Mouse (Mus musculus): Measurements from ENCODE around the gene Eif4ebp2. TPM values are rescaled to one million over a fixed set of nuclear protein-coding genes. Genes with fewer than 3 reads are reported as not detected.

Eif4ebp2 gene
- polyA plus RNA-seq, 1 experiment = 44.4 TPM

GRCm38 (mm10) chr10:61379340-61380040 is 73.0 kb downstream of the Eif4ebp2 start:
- no peaks in the 10 kb centered on the region for H3K36me3 ChIP-seq (ENCODE audit: control insufficient read depth, insufficient read depth)
- H3K79me2 ChIP-seq (ENCODE audit: control insufficient read depth, insufficient read depth) = peaks cover 5% of the 10 kb centered on the region
- H3ac ChIP-seq (ENCODE audit: control insufficient read depth, insufficient read length) = no peak overlapping the region
- no peaks in the 10 kb centered on the region for H3K27me3 ChIP-seq (ENCODE audit: control insufficient read depth, insufficient read depth, insufficient read length)
- TF ChIP-seq POLR2AphosphoS2 (IDR thresholded peaks at IDR 0.05; ENCODE audit: insufficient read length, low read depth) = no peak
- no peak for TF ChIP-seq TCF3 (IDR thresholded peaks at IDR 0.05; ENCODE audit: insufficient read length, low read depth)
- TF ChIP-seq MYOG (IDR thresholded peaks at IDR 0.05; ENCODE audit: control insufficient read depth in 1 of 3, insufficient read depth in 1 of 3, insufficient read length in 2 of 3, low read depth in 2 of 3) = no peak
- TF ChIP-seq MAX (IDR thresholded peaks at IDR 0.05; ENCODE audit: low read depth) = no peak
- TF ChIP-seq USF1 (IDR thresholded peaks at IDR 0.05; ENCODE audit: low read depth) = no peak
- no peak overlapping the region for H3K4me3 ChIP-seq
- H3K4me2 ChIP-seq (ENCODE audit: low read depth) = peak overlapping the region; percentile 25

- H3K4me3 ChIP-seq = no peak overlapping the region
- no peaks in the 10 kb centered on the region for H3K27me3 ChIP-seq (ENCODE audit: control insufficient read depth, insufficient read depth, insufficient read length)
- TF ChIP-seq MAX (IDR thresholded peaks at IDR 0.05; ENCODE audit: low read depth) (no peak), SRF (IDR thresholded peaks at IDR 0.05; ENCODE audit: control insufficient read depth, insufficient read length, low read depth) (no peak), E2F4 (IDR thresholded peaks at IDR 0.05; ENCODE audit: insufficient read depth) (no peak), REST (IDR thresholded peaks at IDR 0.05; ENCODE audit: insufficient read depth, insufficient read length) (no peak), MYOG (IDR thresholded peaks at IDR 0.05; ENCODE audit: control insufficient read depth in 1 of 3, insufficient read depth in 1 of 3, insufficient read length in 2 of 3, low read depth in 2 of 3) (no peak), POLR2A (IDR thresholded peaks at IDR 0.05; ENCODE audit: insufficient read length, low read depth) (no peak), USF1 (IDR thresholded peaks at IDR 0.05; ENCODE audit: low read depth) (no peak), MYOD1 (IDR thresholded peaks at IDR 0.05; ENCODE audit: control insufficient read depth in 1 of 3, insufficient read length in 2 of 3, low read depth in 2 of 3) (no peak), TCF12 (IDR thresholded peaks at IDR 0.05; ENCODE audit: insufficient read depth, poor library complexity, severe bottlenecking) (no peak), TCF3 (IDR thresholded peaks at IDR 0.05; ENCODE audit: insufficient read length, low read depth) (no peak), CEBPB (IDR thresholded peaks at IDR 0.05; ENCODE audit: insufficient read depth, poor library complexity, severe bottlenecking) (no peak), POLR2AphosphoS2 (IDR thresholded peaks at IDR 0.05; ENCODE audit: insufficient read length, low read depth) (no peak)
- H3K36me3 ChIP-seq (ENCODE audit: control insufficient read depth, insufficient read depth) = no peaks in the 10 kb centered on the region
- no peak overlapping the region for H3ac ChIP-seq (ENCODE audit: control insufficient read depth, insufficient read length)
- H3K4me2 ChIP-seq (ENCODE audit: low read depth) = no peak overlapping the region
- peaks cover 5% of the 10 kb centered on the region for H3K79me2 ChIP-seq (ENCODE audit: control insufficient read depth, insufficient read depth)
These were observed 73.8 kb downstream of the Eif4ebp2 start for GRCm38 (mm10) chr10:61378698-61379097.

Other genes with a start within 250 kb of the Eif4ebp2 start
- gene Adamts14, start 179.2 kb downstream of the Eif4ebp2 start, polyA plus RNA-seq (2012; fragmentation: generic; extraction: Trizol) = 31.0 TPM
- 0.01 TPM for gene Prf1, start 154.8 kb downstream of the Eif4ebp2 start, polyA plus RNA-seq (2012; fragmentation: generic; extraction: Trizol)
- gene Pald1, start 69.1 kb downstream of the Eif4ebp2 start, polyA plus RNA-seq (2012; fragmentation: generic; extraction: Trizol) = 14.0 TPM
- 0.01 TPM for gene Nodal, start 34.7 kb downstream of the Eif4ebp2 start, polyA plus RNA-seq (2012; fragmentation: generic; extraction: Trizol)
- 20.4 TPM for gene Lrrc20, start 23.1 kb upstream of the Eif4ebp2 start, polyA plus RNA-seq (2012; fragmentation: generic; extraction: Trizol)
- gene Npffr1, start 142.8 kb upstream of the Eif4ebp2 start, polyA plus RNA-seq (2012; fragmentation: generic; extraction: Trizol) = 0.01 TPM
- gene Ppa1, start 195.9 kb upstream of the Eif4ebp2 start, polyA plus RNA-seq (2012; fragmentation: generic; extraction: Trizol) = 93.2 TPM
- gene Sar1a, start 227.6 kb upstream of the Eif4ebp2 start, polyA plus RNA-seq (2012; fragmentation: generic; extraction: Trizol) = 142 TPM
- 25.3 TPM for gene Tysnd1, start 242.9 kb upstream of the Eif4ebp2 start, polyA plus RNA-seq (2012; fragmentation: generic; extraction: Trizol)